Mouse (Mus musculus) ovary, adult 18-20 months (tissue): ENCODE measurements around the gene Bckdhb.
"Not testable (repeated sequence)": the region's sequence is repeated elsewhere in the genome, so short reads cannot be mapped to it uniquely, and the experiment has no call there.

Experiments used
- DNase-seq: peaks from one replicate; pipeline ENCODE4 v3.0.0; 2022; ENCODE audit warnings: low spot score, mixed read lengths

Gene Bckdhb

DNA sequence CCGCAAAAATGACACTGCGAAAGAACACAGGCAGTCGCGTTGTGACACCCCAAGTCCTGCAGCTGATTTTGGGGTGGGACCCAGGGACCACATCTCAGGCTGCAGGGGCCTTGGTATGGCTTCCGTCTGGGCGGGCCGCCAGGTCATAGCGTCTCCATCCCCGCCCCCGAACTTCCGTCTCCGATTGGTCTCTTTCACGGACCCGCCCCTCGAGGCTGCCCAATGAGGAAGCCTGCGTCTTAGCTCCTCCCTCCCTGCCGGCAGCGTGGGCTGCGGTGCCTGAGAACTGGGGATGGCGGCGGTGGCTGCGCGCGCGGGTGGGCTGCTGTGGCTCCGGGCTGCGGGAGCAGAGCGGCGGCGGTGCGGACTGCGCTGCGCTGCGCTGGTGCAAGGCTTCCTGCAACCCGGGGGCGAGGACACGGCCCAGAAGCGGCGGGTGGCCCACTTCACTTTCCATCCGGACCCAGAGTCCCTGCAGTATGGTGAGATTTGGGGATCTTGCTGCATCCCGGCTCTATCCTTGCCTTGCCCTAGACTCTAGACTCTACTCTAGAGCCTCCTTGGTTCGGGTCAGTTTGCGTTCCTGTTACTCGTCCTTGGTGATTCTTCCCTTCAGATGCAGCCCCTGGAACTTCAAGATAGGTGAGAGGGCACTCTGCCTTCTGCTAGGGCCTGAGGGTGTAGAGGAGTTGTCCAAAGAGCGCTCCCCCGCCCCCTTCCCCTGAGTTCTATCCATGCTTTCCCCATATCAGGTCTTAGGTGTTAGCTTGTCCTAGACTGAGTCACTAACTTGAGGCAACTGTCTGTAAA lies at the start of gene Bckdhb:
Gene Bckdhb, plus strand, starts transcription at position 268 of the 810 bp plus-strand sequence.
- peak; percentile 93 for DNase-seq

DNA sequence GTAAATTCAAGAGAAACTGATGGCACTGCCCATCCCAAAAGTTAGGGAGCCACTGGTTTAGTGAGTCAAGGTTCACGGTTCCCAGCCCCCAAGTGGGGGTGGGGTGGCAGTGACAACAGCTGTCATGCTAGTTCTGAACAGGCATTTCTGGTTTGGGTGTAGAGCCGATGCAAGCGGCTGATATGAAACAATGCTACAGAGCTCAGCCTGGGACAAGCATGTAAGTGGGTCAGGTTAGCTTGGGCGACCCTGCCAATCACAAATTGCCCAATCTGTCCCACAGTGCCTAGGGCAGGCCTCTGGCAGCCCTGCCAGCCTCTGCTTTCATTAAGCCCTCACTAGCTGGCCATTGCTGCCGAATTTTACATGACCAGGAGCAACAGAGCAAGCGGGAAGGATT lies 42.8 kb upstream of the Bckdhb start:
- DNase-seq: no peak

DNA sequence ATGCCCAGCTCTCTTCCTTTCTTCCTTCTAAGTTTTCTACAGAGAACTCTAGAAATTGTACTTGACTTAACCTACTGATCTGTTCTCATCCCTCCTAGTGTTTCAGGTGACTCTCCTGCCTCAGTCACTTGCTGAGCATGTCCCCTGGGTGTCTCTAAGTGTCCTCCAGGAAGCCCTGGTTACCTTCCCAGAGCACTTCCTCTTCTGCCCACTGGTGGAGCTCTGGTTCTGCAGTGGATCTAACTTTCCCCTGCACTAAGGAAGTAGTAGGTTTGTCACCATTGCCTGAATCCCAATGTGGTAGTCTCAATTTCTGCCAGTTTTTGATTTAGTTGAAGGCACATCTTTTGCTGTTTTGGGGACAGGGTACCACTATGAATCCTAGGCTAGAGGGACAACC lies 38.8 kb upstream of the Bckdhb start:
- no peak for DNase-seq

DNA sequence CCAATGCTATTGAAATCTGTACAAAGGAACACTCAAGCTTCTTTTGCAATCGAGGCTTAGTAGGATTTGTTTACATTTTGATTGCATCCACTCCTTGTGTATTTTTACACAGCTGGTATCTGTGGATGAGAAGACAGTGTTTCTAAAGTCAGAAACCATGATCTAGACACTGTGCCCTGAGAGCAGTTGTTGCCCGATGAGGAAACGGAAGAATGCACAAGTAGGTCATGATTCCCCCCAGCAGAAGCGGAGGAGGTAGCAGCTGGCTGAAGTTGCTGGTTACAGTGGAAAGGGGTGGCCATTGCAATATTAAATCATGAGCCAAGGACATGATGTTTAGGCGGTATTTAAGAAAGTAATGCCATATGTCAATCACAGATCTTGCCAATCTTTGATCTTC lies 36.7 kb upstream of the Bckdhb start:
- no peak for DNase-seq

DNA sequence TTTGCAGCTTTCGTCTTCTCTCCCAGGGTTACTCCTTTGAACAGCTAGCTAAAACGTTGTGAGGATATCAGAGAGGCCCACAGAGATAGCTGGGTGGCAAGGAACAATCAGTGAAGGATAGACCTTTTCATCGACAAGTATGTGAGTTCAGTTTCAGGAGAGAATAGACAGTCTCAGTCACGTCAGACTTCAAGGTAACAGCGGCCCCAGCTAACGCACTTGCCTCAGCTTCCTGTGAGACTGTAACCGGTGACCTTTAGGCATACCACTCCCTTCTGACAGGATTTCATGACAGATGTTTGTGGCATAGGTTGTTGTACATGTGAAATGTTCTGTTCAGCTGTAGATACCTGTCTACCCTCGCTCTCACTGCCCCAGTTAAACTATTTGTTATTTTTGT lies 31.9 kb upstream of the Bckdhb start:
- DNase-seq: no peak

DNA sequence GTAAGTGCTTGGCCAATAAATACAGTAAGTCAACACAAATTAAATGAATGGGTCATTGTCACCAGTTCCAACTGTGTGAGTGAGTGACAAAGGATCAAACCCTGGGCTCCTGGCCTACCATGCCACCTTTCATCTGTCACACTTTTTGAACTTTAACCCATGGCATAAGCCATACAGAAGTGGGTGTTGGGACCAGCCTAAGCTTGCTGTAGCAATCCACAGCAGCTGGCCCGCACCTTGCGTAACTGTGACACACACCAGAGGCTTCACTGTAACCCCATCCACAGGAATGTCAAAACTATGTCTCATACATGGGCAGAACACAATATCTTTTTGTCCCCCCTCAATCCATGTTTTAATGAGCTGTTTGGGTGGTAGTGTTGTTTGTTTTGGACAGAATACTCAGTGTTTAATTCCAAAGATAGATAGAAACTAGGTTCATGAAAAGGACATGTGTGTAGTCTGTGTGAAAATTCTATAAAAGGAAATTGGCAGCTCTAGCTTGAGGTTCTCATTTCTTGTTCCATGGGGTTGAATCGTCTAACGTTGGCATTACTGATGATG lies 31.1 kb upstream of the Bckdhb start:
- no peak for DNase-seq

DNA sequence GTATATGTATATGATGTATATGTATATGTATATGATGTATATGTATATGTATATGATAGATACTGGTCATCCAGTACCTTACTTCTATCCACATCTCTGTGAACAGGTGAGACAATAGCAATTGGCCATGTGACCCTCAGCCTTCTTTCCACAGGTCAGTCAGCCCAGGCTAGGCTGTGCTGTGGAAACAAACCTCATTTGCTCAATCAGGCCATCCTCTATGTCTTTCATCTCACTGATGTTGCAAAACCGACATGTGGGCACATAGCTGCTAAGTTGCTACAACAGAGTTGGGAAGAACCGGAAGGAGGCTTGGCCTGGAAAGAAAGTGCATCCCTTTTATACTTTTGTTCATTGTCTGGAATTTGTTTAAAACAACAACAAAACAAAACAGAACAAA lies 22.9 kb upstream of the Bckdhb start:
- DNase-seq: no peak

DNA sequence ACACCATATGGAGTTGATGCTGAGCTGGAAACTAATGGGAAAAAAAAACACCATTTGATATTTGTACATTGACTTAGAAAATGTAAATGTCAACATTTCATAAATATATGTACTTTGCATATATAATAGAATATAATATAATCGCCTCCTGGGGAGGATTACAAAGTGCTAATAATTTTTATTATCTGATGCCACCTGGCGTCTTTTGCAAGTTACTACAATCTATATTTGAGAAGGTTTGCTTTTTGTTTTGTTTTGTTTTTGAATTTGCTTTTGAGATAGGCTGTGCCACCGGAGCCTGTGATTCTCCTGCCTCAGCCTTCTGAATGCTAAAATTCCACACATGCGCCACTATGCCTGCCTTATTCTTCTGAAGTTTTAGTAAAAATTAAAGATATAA lies 19.1 kb upstream of the Bckdhb start:
- DNase-seq: no peak

DNA sequence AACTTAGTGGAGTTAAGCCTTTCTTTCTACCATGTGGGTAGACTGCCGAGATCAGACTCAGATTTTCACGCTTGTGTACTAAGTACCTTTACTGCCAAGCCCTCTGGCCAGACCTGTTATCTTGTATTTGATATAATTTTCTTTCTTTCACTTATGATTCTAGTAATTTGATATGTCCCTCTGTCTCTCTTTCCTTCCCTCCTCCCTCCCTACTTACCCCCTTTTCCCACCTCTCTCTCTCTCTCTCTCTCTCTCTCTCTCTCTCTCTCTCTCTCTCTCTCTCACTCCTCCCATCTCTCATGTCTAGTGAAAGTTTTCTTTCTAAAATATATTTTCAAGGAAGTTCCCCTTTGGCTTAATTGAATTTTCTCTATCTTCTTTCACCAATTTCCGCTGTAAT lies 17.9 kb upstream of the Bckdhb start:
- DNase-seq: no peak

DNA sequence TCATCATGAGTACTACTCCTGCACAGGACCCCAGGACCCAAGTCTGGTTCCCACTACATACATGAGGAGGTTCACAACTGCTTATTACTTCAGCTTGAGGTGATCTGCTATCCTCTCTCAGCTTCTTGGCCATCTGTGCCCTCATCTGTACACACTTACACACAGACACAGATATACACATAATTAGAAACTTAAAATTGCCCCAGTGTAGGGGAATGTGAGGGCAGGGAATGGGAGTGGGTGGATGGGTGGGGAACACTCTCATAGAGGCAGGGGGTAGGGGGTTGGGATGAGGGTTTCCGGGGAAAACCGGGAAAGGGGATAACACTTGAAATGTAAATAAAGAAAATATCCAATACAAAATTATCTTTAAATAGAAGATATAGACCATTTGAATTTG lies 15.1 kb upstream of the Bckdhb start:
- DNase-seq: no peak

DNA sequence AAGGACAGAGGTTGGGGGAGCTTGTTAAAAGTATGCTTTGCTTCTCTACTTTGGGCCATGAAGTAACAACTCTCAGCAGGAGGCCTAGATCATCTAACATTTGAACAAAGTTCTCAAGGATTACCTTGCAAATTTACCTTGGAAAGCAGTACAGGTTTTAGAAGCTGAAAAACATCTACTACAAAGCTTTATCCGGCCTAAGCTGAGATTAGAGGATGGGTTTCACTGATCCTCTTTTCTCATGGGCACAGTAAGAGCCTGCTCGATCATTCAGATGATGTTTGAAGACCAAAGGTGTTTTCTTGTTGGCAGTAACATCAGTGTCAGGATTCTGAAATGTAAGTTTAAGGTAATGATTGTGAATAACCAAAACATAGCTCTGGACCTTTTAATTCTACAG lies 14.0 kb upstream of the Bckdhb start:
- no peak for DNase-seq

DNA sequence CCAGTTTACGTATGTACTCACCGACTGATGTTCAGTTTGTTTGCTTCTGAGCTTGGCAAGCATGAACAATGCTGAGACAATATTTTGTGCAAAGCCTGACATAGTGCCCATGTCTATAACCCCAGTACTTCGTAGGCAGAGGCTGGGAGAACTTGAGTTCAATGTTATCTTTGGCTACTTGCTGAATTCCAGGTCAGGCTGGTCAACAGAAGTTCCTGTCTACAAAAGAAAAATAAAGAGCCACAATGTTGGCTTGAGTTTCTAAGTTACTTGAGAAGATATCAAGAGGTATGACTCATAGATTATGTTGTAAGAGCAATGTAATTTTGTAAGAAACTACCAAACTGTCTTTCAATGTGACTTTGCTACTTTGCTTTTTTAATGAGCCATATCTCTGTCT lies 2.9 kb upstream of the Bckdhb start:
- DNase-seq: no peak

DNA sequence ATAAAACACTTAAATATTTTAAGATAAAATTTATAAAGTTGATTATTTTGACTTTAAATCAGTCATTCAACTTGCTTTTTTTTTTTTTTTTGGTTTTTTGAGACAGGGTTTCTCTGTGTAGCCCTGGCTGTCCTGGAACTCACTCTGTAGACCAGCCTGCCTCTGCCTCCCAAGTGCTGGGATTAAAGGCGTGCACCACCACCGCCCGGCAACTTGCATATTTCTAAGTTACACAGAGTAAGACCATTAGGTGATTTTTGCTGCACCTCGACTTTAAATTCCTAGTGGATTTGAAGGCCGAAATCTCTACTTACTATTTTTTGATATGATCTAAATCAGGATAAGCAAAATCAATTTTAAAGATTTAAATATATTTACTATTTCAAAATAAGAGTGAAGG lies 589 bp upstream of the Bckdhb start:
- no peak for DNase-seq

DNA sequence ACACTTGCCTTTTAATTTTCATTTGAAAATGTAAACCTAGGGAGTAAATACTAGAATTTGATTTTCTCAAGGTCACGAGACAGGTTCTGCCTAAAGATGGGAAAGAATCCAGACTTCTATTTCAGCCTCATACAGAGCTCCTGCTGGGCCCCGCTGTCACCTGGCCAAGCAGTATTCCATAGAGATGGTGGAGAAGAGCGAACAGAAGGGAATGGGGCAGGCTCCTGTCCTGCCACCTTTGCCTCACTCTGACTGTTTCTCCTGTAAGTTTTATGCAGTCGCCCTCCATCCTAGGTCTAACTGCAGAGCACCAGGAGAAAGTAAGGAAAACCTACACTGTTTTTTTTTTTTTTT lies 720 bp downstream of the Bckdhb start:
- no peak for DNase-seq

DNA sequence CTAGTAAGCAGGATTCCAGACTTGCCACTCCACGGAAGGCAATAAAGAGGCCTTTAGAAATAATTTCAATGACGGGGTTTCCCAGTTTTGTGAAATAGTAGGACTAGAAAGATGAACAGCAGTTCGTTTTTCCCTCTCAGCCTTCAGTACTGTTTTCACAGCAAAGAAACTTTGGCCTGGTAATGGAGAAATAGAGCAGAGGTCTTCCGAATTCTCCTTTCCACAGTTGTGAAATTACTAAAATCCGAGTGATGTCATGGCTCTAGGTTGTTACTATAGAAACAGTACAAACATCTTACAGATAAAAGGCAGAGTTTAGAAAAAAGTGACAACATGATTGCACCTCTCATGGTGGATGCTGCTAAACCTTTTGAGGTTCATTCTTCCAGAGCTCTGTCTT lies 1.4 kb downstream of the Bckdhb start:
- no peak for DNase-seq

DNA sequence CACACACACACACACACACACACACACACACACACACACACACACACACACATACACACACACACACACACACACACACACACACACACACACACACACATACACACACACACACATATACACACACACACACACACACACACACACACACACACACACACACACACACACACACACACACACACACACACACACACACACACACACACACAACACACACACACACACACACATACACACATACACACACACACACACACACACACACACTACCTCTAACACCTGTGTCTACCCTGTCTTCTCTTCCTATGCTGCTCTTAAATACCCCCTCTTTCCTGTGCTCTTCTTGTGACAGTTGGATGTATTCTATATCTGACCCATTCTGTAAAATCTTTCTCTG lies 14.6 kb downstream of the Bckdhb start:
- not testable (repeated sequence) for DNase-seq

DNA sequence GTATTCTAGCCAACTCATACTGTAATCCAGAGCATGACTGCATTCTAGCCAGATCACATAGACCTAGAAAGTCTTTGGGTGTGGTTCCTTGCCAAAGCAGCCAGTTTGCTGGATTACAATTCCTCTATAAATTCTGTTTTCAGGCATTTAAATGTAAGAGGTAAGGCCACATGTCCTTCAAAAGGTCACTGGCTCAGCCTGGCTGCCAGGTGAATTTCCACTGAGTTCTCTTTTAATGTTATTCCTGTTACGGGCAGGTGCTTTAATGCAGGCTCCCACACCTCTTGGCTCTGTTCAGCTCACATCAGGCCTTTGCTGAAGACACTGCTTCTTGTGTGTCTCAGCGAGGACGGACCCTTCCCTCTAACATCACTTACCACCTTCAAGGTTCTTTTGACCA lies 15.1 kb downstream of the Bckdhb start:
- DNase-seq: no peak

DNA sequence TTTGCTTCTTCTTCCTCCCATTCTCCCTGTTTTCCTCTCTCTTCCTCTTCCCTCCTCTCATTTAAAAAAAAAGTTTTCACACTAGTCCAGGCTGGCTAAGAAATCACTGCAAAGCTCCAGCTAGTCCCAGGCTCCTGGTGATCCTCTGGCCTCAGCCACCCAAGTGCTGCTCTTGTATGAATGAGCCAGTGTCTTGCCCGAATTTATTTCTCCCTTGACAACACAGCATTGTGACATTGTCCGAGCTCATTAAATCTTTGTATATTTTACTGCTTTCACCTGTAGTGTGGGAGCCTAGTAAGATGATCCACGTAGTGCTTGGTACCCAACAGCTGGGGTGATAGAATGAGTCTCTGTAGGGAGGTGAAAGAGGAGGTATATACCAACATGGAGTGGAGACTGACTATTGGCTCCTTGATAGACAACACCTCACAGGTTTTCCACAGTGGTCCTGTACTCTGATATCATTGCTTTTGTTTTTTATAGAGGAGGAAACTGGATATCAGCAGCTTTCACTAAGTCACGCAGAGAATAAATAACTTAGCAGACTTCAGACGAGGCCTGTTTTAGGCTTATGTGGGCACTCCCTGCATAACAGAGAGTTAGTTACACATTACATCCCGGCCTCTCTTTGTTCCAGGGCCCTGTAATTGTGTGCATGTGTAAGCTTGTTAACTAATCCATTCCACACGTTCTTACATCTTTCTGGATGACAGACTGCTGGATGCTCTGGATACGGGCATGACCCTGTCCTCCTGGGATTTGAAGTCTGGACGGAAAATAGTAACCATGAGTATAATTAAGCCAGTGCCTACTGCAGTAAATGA lies 15.8 kb downstream of the Bckdhb start:
- no peak for DNase-seq

DNA sequence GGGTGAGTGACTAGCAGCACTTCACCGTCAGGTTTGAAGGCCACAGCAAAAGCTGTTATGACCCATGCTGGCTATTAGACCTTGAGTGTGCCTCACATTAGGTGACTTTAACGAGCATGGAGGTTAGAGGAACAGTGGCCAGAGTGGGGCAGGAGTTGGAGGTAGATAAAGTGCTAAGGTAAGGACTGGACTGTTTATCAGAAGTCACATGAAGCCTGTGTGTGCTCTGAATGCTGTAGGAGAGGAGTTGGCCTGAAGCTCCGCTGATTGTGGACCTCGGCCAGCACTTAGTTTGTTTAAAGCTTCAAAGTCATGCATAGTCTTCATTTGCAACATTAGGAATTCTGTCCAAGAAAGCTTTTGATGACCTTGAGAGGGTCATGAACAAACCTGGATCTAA lies 26.4 kb downstream of the Bckdhb start:
- no peak for DNase-seq

DNA sequence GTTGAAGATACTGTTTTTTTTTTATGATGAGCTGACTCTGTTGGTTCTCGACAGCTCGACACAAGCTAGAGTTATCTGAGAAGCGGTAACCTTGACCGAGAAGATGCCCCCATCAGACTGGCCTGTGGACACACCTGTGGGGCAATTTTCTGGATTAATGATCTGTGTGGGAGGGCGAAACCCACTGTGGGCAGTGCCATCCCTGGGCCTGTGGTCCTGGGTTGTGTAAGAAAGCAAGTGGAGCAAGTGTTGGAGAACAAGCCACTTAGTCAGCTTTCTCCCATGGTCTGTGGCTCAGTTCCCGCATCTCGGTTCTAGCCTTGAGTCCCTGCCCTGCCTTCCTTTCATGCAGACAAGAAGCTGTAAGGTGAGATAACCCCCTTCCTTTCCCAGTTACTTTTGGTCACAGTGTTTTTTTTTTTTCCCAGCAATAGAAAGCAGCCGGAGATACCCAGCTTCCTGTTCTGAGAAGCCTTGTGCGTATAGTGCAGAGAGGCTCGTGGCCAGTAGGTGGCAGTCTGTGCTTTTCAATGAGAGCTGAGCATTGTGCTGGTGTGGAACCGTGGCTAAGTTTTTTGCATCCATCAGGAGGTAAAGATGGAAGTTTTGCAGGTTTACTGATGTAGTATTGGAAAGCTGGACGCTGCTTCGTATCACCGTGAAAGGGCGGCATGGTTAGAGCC lies 31.8 kb downstream of the Bckdhb start:
- peak; percentile 21 for DNase-seq

DNA sequence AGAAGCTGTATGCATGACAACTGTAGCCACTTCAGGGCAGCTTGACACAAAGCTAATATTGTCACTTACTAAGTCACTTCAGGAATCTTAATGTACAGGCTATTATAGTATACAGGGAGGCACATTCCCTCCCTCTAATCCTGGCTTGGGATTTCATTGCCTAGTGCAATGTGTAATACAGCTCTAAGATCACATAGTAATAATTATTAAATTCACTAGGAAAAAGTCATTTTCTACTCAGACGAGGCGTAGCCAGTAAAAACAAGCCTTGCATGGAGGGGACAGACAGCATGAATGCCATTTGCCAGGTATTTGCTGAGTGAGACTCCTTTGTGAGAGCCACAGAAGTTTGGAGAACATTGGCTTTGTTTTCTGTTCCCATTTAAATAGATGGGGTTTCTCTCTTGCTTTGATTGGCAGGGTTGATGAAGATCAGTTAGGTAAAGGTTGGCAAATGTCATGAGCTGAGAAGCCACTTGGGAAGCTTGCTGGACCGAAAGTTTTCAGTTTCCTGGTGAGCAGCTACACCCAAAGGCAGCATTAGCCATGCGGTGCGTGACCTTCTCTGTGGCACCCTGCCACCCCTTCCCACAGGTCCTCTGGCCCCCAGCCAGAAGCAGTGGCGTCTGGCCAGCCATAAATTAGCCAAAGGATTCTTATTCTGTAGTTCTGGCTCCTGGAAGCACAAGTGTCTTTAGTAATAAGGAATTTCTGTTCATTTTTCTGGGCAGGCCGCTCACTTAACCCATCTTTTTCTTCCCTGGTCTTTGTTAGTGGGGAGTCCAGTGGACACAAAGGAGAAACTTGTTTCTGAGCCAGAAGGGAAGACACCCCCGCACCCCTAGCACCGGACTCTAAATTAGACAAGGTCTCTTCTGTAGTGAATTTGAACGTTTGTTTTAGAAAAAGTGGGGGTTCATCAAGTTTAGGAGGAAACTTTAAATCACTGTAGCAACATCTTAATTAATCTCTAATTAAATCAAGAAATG lies 37.4 kb downstream of the Bckdhb start:
- peak; percentile 52 for DNase-seq
